Mouse (Mus musculus) heart, adult 18-20 months (tissue): ENCODE results near the gene Rad9a. TPM values are rescaled to one million over a fixed set of nuclear protein-coding genes. Genes with fewer than 3 reads are reported as not detected.

ENCODE experiments used
- DNase-seq, 2 experiments: peaks; one replicate each; pipeline ENCODE4 v3.0.0; 2021 to 2022; ENCODE audit warnings: mixed read lengths in 1 of 2
- total RNA-seq, 2 experiments: library from RNA; stranded (reverse); gene quantifications; 2 replicates each; pipeline ENCODE4 v1.2.3; 2021

Gene Rad9a
- total RNA-seq, 2 experiments from 2014 or later: 4.5 to 4.8 TPM

- no peak for DNase-seq
These were observed 8.3 kb downstream of the Rad9a start for GRCm38 (mm10) chr19:4193129-4193528.

- DNase-seq: no peak
These were observed 9.0 kb downstream of the Rad9a start for GRCm38 (mm10) chr19:4192251-4192985.

- DNase-seq: peak; percentile 96
These were observed 9.8 kb downstream of the Rad9a start, which contains the start of gene Ppp1ca for GRCm38 (mm10) chr19:4191528-4192250. Gene Ppp1ca, plus strand, starts transcription at chr19:4192065.

- DNase-seq: peak in 1 of 2 experiments; percentile 69
These were observed 10.6 kb downstream of the Rad9a start, which contains the start of gene Tbc1d10c for GRCm38 (mm10) chr19:4190831-4191334. Gene Tbc1d10c, minus strand, starts transcription at chr19:4191284.

GRCm38 (mm10) chr19:4189051-4189620, 12.3 kb downstream of the Rad9a start:
- no peak for DNase-seq

- DNase-seq: no peak
These were observed 14.2 kb downstream of the Rad9a start for GRCm38 (mm10) chr19:4187303-4187702.

GRCm38 (mm10) chr19:4184976-4185975, 16.2 kb downstream of the Rad9a start:
- DNase-seq: no peak

- DNase-seq: no peak
These were observed 17.8 kb downstream of the Rad9a start for GRCm38 (mm10) chr19:4183689-4184088.

GRCm38 (mm10) chr19:4181892-4182291, 19.6 kb downstream of the Rad9a start:
- peak; percentile 63 to 81 for DNase-seq

- DNase-seq: no peak
These were observed 21.1 kb downstream of the Rad9a start for GRCm38 (mm10) chr19:4180411-4180810.

GRCm38 (mm10) chr19:4175368-4175947, 26.0 kb downstream of the Rad9a start, which contains the start of gene Carns1:
Gene Carns1, minus strand, starts transcription at chr19:4175479.
- peak; percentile 56 to 70 for DNase-seq

GRCm38 (mm10) chr19:4172925-4173324, 28.5 kb downstream of the Rad9a start:
- DNase-seq: no peak

- peak; percentile 64 to 76 for DNase-seq
These were observed 29.8 kb downstream of the Rad9a start for GRCm38 (mm10) chr19:4171393-4172290.

GRCm38 (mm10) chr19:4170723-4171392, 30.6 kb downstream of the Rad9a start:
- no peak for DNase-seq

GRCm38 (mm10) chr19:4169810-4170209, 31.7 kb downstream of the Rad9a start:
- no peak for DNase-seq

- DNase-seq: peak; percentile 99 to 100
These were observed 32.1 kb downstream of the Rad9a start for GRCm38 (mm10) chr19:4169378-4169784.

GRCm38 (mm10) chr19:4166678-4167476, 34.6 kb downstream of the Rad9a start:
- DNase-seq: peak in 1 of 2 experiments; percentile 45

- DNase-seq: no peak
These were observed 36.7 kb downstream of the Rad9a start for GRCm38 (mm10) chr19:4164721-4165120.
